Mouse (Mus musculus) splenic B cell, adult 2 months (primary cell): Measurements from ENCODE around the gene Cog5.

Experiments
- DNase-seq: peaks from one replicate; pipeline ENCODE4 v3.0.0-alpha.2; 2011; ENCODE audit warnings: low read depth, low spot score
- H3K27me3 ChIP-seq: 2 replicates; pipeline ENCODE4 v1.6.1; 2012; ENCODE audit warnings: mild to moderate bottlenecking, low read length, moderate library complexity, mixed read lengths; ENCODE audit not compliant: control insufficient read depth, poor library complexity, insufficient read depth, severe bottlenecking
- H3K36me3 ChIP-seq: 2 replicates; pipeline ENCODE4 v1.6.1; 2012; ENCODE audit warnings: mild to moderate bottlenecking, low read length, moderate library complexity, mixed read lengths; ENCODE audit not compliant: control insufficient read depth, poor library complexity, insufficient read depth, severe bottlenecking

Cog5 gene

DNA sequence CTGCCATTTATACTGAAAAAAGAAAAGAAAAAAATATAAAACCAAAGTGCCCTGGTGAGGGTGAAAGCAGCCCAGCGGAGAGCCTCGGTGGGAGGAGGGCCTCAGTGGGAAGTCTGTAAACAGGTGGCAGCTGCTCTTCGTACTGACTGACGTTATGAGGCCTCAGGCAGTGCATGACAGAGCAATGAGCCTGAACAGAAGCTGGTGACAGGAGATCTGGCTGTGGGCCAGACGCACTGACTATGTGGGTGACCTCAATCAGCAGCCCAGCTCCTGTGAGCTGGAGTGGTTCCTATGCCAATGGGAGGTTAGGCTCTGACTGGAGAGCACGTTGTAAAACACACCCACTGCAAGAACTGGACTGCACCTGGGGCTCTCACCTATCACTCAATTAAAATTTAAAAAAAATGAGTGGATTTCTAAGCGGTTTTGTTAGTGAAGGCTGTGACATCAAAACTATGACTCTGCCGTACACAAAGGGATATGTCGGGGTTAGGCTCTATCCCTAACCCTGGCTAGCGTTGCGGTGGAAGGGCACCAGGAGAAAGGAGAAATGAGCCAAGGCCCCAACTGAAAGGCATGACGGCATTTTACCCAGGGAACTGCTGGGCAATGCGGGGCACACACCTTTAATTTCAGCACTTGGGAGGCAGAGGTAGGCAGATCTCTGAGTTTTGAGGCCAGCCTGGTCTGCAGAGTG lies 319.0 kb downstream of the Cog5 start:
- H3K36me3 ChIP-seq = no peaks in the 10 kb centered on the region
- H3K27me3 ChIP-seq = no peaks in the 10 kb centered on the region
- peak; percentile 92 for DNase-seq

DNA sequence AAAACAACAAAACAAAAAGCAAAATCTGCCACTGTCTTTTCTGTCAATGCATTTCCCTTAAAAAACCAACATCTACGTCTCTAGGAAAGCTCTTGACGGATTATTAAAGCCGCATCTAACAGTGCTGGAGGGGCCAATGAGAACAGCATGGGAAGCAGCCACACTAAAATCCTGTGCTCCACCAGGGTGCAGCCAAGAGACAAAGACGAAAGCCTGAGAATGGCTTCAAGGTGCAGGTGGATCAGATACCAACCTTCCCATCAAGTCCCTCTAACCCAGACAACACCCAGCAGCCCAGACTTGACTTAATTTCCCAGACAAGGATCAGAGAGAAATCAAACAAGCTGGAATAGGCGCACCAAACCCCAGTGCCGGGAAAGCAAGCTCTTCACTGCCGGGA lies 321.9 kb downstream of the Cog5 start:
- DNase-seq = peak; percentile 27
- Histone ChIP-seq H3K27me3 (no peaks in the 10 kb centered on the region), H3K36me3 (no peaks in the 10 kb centered on the region)

DNA sequence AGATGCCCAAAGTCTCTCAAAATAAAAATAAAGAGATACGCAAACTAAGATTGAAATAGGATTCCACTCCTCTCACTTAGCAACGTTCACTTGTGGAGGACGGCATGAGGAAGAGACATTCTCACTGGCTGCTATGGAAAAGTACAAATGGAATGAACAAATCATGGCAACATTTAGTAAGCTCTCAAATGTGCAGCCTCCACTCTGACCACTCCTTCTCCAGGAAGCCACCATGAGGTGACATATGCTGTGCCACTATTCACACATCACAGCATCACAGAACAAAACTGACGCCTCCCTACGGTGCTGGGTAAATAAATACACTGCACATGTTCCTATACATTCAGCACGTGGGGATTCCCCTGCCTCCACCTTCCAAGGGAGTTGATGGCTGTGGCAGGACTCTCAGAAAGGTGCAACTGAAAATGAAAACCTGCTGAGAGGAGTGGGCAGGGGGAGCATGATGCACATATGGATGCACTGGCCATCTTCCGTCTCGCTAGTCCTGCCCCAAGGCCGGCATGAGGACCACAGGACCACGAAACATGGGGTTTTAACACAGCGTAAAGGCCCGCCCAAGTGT lies 323.0 kb downstream of the Cog5 start:
- no peak for DNase-seq
- H3K27me3 ChIP-seq = no peaks in the 10 kb centered on the region
- no peaks in the 10 kb centered on the region for H3K36me3 ChIP-seq

- no peaks in the 10 kb centered on the region for H3K36me3 ChIP-seq
- DNase-seq = no peak
- H3K27me3 ChIP-seq = no peaks in the 10 kb centered on the region
Observed at GRCm38 (mm10) chr12:31983238-31983637, 328.6 kb downstream of the Cog5 start.

DNA sequence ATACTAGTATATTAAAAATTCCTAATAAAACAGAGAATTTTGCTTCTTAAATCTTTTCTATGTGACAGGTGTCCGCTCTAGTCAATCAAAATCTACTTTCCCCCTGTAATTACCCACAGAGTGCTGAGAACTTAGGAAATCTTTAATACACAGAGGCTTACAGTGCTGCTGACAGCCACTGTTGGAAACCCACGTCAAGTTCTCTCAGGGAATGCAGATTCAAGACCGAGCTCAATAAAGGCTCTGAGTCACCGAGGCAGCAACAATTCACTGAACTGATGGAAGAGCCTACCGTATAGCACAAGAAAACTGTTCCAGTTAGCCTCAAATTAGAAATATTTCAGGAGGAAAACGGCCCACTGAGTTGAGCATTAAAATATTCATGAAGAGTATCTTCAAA lies 329.1 kb downstream of the Cog5 start:
- Histone ChIP-seq H3K27me3 (no peaks in the 10 kb centered on the region), H3K36me3 (no peaks in the 10 kb centered on the region)
- no peak for DNase-seq

- Histone ChIP-seq H3K36me3 (no peaks in the 10 kb centered on the region), H3K27me3 (no peaks in the 10 kb centered on the region)
- DNase-seq = no peak
Observed at GRCm38 (mm10) chr12:31984206-31984605, 329.5 kb downstream of the Cog5 start.

DNA sequence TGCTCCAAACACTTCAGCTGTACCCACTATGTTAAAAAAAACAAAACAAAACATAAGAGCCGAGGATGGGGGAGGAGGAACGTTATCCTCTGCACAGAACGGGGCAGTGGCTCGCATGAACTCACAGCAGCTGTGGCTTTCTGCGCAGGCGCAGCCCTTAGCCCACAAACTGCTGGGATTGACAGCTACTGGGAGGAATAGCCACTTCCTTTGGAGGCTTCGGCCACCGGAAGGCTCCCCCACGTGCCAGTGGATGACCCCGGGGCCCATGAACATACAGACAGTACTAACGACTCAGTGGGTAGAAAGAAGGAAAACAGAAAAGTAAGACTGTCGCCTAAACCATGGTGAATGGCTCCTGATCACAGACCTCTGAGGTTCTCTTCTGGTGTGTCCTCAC lies 330.0 kb downstream of the Cog5 start:
- no peaks in the 10 kb centered on the region for H3K27me3 ChIP-seq
- DNase-seq = no peak
- H3K36me3 ChIP-seq = no peaks in the 10 kb centered on the region

DNA sequence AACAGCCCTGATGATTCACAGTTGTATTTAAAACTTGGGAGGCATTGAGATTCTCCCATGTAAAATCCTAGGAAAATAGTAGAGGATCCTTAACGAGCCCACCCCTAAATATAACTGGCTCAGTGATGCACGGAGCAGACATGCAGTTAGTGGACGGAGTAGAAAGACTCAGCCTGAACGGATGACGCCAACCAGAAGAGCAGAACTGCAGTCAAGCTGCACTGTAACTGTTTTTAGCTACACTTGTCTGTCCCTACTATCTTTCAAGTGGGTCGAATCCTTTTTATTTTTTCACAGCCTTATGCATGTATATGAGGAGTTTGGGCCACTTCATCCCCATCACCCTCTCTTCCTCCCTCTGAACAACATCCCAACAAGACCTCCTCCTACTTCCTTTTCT lies 331.1 kb downstream of the Cog5 start:
- DNase-seq = no peak
- H3K27me3 ChIP-seq = no peaks in the 10 kb centered on the region

DNA sequence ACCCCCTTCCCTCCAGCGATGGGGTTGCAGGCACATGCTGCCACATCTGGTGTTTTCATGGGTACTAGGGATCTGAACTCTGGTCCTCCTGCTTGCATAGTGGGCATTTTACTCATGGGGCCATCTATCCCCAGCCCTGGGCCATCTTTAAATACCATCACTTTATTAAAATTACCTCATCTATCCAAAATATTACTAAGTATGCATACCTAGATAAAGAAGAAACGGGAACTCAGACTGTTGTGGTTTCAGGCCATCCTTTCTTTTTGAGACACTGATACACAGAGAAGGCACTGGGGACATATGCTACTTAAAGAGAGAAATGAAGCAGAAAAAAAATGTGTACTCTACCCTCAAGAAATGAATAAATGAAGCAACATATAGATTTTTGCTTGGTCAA lies 331.8 kb downstream of the Cog5 start:
- Histone ChIP-seq H3K27me3 (no peaks in the 10 kb centered on the region), H3K36me3 (no peaks in the 10 kb centered on the region)
- no peak for DNase-seq

More for the DNA sequence above, 331.1 kb downstream of the Cog5 start:
- H3K36me3 ChIP-seq = no peaks in the 10 kb centered on the region
